Mouse (Mus musculus) lung, adult 2 months (tissue): ENCODE data around the gene Itch.

Experiments
- CTCF ChIP-seq: fragments of 200-500 bp; IDR thresholded peaks from 2 replicates; pipeline ENCODE4 v1.5.1; 2011; ENCODE audit warnings: mild to moderate bottlenecking, low read length, control low read depth; ENCODE audit not compliant: insufficient read depth
- POLR2A ChIP-seq: fragments of 200-500 bp; IDR thresholded peaks from 2 replicates; pipeline ENCODE4 v1.6.1; 2011; ENCODE audit warnings: low read depth, mild to moderate bottlenecking, control low read depth, low read length, borderline replicate concordance; ENCODE audit errors: extremely low read depth

GRCm38 (mm10) chr2:155224721-155225120 is 91.4 kb downstream of the Itch start:
- TF ChIP-seq POLR2A, result no peak
- no peak for TF ChIP-seq CTCF
